Mouse (Mus musculus) liver, postnatal 0 days (tissue): Measurements from ENCODE around the gene Strn3. TPM values are rescaled to one million over a fixed set of nuclear protein-coding genes. Genes with fewer than 3 reads are reported as not detected.
A peak's percentile ranks its signal among the peaks of the same experiment; 100 is the strongest.
"Not testable (repeated sequence)": the region's sequence is repeated elsewhere in the genome, so short reads cannot be mapped to it uniquely, and the experiment has no call there.

Source experiments
- ATAC-seq: fragments of 200-750 bp; cut with Nextera tagmentation; 2 replicates; pipeline ENCODE4 v1.8.0; 2017; ENCODE audit warnings: mild to moderate bottlenecking, moderate library complexity
- DNase-seq: peaks from one replicate; pipeline ENCODE4 v3.0.0-alpha.2; 2016
- H3K27ac ChIP-seq: fragments of 300-500 bp; sonication (generic); 2 replicates; pipeline ENCODE4 v1.5.1; 2014; ENCODE audit warnings: antibody characterized with exemption, moderate library complexity, mild to moderate bottlenecking, low read depth
- H3K27me3 ChIP-seq: fragments of 300-500 bp; sonication (generic); 2 replicates; pipeline ENCODE4 v1.6.1; 2014; ENCODE audit warnings: low read length, control low read depth, mixed read lengths; ENCODE audit not compliant: insufficient read depth
- H3K36me3 ChIP-seq: fragments of 300-500 bp; sonication (generic); replicated peaks from 2 replicates; pipeline ENCODE4 v1.6.1; 2014; ENCODE audit warnings: mild to moderate bottlenecking, control low read depth, low read length, moderate library complexity, mixed read lengths; ENCODE audit not compliant: insufficient read depth
- H3K4me1 ChIP-seq: fragments of 300-500 bp; sonication (generic); 2 replicates; pipeline ENCODE4 v1.6.1; 2014; ENCODE audit warnings: antibody characterized with exemption, mild to moderate bottlenecking, control low read depth; ENCODE audit not compliant: insufficient read depth
- H3K4me2 ChIP-seq: fragments of 300-500 bp; sonication (generic); 2 replicates; pipeline ENCODE4 v1.6.1; 2014; ENCODE audit warnings: low read depth, mild to moderate bottlenecking, low read length, moderate library complexity, mixed read lengths
- H3K4me3 ChIP-seq: fragments of 300-500 bp; sonication (generic); 2 replicates; pipeline ENCODE4 v1.5.1; 2014; ENCODE audit warnings: low read depth, low read length
- H3K9ac ChIP-seq: fragments of 300-500 bp; sonication (generic); replicated peaks from 2 replicates; pipeline ENCODE4 v1.6.1; 2014; ENCODE audit warnings: mild to moderate bottlenecking, moderate library complexity
- H3K9me3 ChIP-seq: fragments of 300-500 bp; sonication (generic); 2 replicates; pipeline ENCODE4 v1.6.1; 2016; ENCODE audit warnings: mild to moderate bottlenecking, control low read depth, low read length, mixed read lengths
- CTCF ChIP-seq: sonication (generic); IDR thresholded peaks from 2 replicates; pipeline ENCODE4 v1.5.1; 2016; ENCODE audit warnings: antibody characterized with exemption, low read depth
- EP300 ChIP-seq: IDR thresholded peaks from 2 replicates; pipeline ENCODE4 v1.6.1; 2016; ENCODE audit warnings: antibody characterized with exemption, low read depth, mild to moderate bottlenecking
- WGBS: fragments of 180-500 bp; shearing (Covaris S2); extraction: QIAGEN DNeasy Blood & Tissue Kit; methylation state at CpG from one replicate; pipeline ENCODE4 v1.1.7; 2014; ENCODE audit not compliant: insufficient replicate concordance; 5-methylcytosine and 5-hydroxymethylcytosine counted together
- polyA plus RNA-seq: library from polyadenylated mRNA; unstranded; fragments of >200 nt; fragmentation: Nextera tagmentation; extraction: Ambion mirVana; gene quantifications from 2 replicates; pipeline ENCODE4 v1.2.1, GENCODE M21; 2015

The Strn3 gene
- polyA plus RNA-seq, 1 experiment from 2014 or later = 11.5 TPM

- no peak for DNase-seq
- Histone ChIP-seq H3K4me3 (no peak overlapping the region), H3K27me3 (no peaks in the 10 kb centered on the region), H3K9ac (no peak overlapping the region), H3K9me3 (no peaks in the 10 kb centered on the region), H3K4me1 (peaks cover 21% of the 10 kb centered on the region), H3K36me3 (no peaks in the 10 kb centered on the region), H3K4me2 (no peak overlapping the region), H3K27ac (peak overlapping the region; percentile 34; the same call in 1 of the 2 replicates)
- ATAC-seq = peak; percentile 58; the same call in 1 of the 2 replicates
- 53% methylated on average over 4 of the region's 4 CpGs for WGBS
- peak; percentile 72 for TF ChIP-seq CTCF
- TF ChIP-seq EP300 = no peak
These were observed 24.8 kb downstream of the Strn3 start for GRCm38 (mm10) chr12:51666708-51667430.

- no peak for ATAC-seq
- Histone ChIP-seq H3K9ac (no peak overlapping the region), H3K36me3 (no peaks in the 10 kb centered on the region), H3K4me1 (peaks cover 21% of the 10 kb centered on the region), H3K4me2 (no peak overlapping the region), H3K9me3 (no peaks in the 10 kb centered on the region), H3K4me3 (no peak overlapping the region), H3K27me3 (no peaks in the 10 kb centered on the region), H3K27ac (no peak overlapping the region)
- TF ChIP-seq EP300 (no peak), CTCF (no peak)
- DNase-seq = no peak
These were observed 27.8 kb downstream of the Strn3 start for GRCm38 (mm10) chr12:51663908-51664307.

- no peaks in the 10 kb centered on the region for H3K36me3 ChIP-seq
- TF ChIP-seq CTCF (no peak), EP300 (no peak)
- no peak overlapping the region for H3K9ac ChIP-seq
- no peaks in the 10 kb centered on the region for H3K27me3 ChIP-seq
- H3K27ac ChIP-seq = no peak overlapping the region
- no peak for DNase-seq
- no peak for ATAC-seq
- no peaks in the 10 kb centered on the region for H3K9me3 ChIP-seq
- no peak overlapping the region for H3K4me2 ChIP-seq
- H3K4me1 ChIP-seq = peaks cover 21% of the 10 kb centered on the region
- H3K4me3 ChIP-seq = no peak overlapping the region
These were observed 28.7 kb downstream of the Strn3 start for GRCm38 (mm10) chr12:51663011-51663410.

- no peak for DNase-seq
These were observed 35.7 kb downstream of the Strn3 start for GRCm38 (mm10) chr12:51655944-51656465.

GRCm38 (mm10) chr12:51649401-51649800 lies 42.3 kb downstream of the Strn3 start:
- not testable (repeated sequence) for H3K4me1 ChIP-seq, H3K9ac ChIP-seq, H3K9me3 ChIP-seq, H3K27ac ChIP-seq, H3K27me3 ChIP-seq, H3K4me2 ChIP-seq, H3K4me3 ChIP-seq, ATAC-seq, DNase-seq
- H3K36me3 ChIP-seq = peaks cover 25% of the 10 kb centered on the region

More at GRCm38 (mm10) chr12:51655944-51656465, 35.7 kb downstream of the Strn3 start:
- TF ChIP-seq EP300 = no peak
- no peak for TF ChIP-seq CTCF
- Histone ChIP-seq H3K27ac (no peak overlapping the region), H3K4me3 (no peak overlapping the region), H3K4me1 (no peaks in the 10 kb centered on the region), H3K4me2 (no peak overlapping the region), H3K9me3 (no peaks in the 10 kb centered on the region), H3K36me3 (peaks cover 8% of the 10 kb centered on the region), H3K9ac (no peak overlapping the region), H3K27me3 (no peaks in the 10 kb centered on the region)
- WGBS = 80% methylated on average over 1 of the region's 1 CpGs
- no peak for ATAC-seq

- Histone ChIP-seq H3K27me3 (no peaks in the 10 kb centered on the region), H3K36me3 (peaks cover 6% of the 10 kb centered on the region), H3K9me3 (no peaks in the 10 kb centered on the region), H3K27ac (no peak overlapping the region), H3K4me2 (no peak overlapping the region), H3K9ac (no peak overlapping the region), H3K4me3 (no peak overlapping the region), H3K4me1 (peaks cover 7% of the 10 kb centered on the region; the same call in 1 of the 2 replicates)
- DNase-seq (no peak), ATAC-seq (no peak; the same call in 1 of the 2 replicates)
- WGBS = 29% methylated on average over 6 of the region's 6 CpGs
- TF ChIP-seq CTCF (no peak), EP300 (no peak)
These were observed 49.8 kb downstream of the Strn3 start for GRCm38 (mm10) chr12:51641871-51642270.
